ENCODE assay signal across 8 mouse cellular contexts in genomic region chr13:44833353-44833752, GRCm38 (mm10).
DNase-seq lines count a peak whose midpoint lies in the region; ATAC-seq and TF ChIP-seq lines count a peak whose summit lies in the region.

No protein-coding gene starts in this region.

- H3K4me1 ChIP-seq in heart, postnatal 0 days (ENCODE audit: control insufficient read depth, insufficient read depth) = peaks cover 9% of the 10 kb centered on the region; the same call in 1 of the 2 replicates

- peak; percentile 4 to 36 for DNase-seq in adrenal gland, postnatal 36 days
- no peak for DNase-seq in adrenal gland, postnatal 25 days
- peak; percentile 36 for DNase-seq in ovary, postnatal 14 days (ENCODE audit: low spot score)
- no peak for DNase-seq in ovary, postnatal 10 days (ENCODE audit: low spot score)
- DNase-seq in cerebellum, adult 18-20 months = peak; percentile 66
- DNase-seq in heart, postnatal 0 days (ENCODE audit: low spot score) = peak; percentile 73
- DNase-seq in left cerebral cortex, postnatal 14 days (ENCODE audit: low spot score in 2 of 2) = peak; percentile 62 to 67
- peak; percentile 72 for DNase-seq in splenic B cell, adult 2 months (ENCODE audit: low read depth, low spot score)

- no peak overlapping the region for H3K9ac ChIP-seq in heart, postnatal 0 days (replicated peaks; ENCODE audit: low read depth, low read length)

- no peaks in the 10 kb centered on the region for H3K36me3 ChIP-seq in heart, postnatal 0 days (replicated peaks; ENCODE audit: control insufficient read depth, insufficient read depth, low read length)
- H3K36me3 ChIP-seq in splenic B cell, adult 2 months (ENCODE audit: control insufficient read depth, insufficient read depth, low read length, poor library complexity, severe bottlenecking) = no peaks in the 10 kb centered on the region

- peak; percentile 62 for ATAC-seq in heart, postnatal 0 days (ENCODE audit: insufficient read depth, low read depth)

- intact Hi-C loops in left cerebral cortex, postnatal 14 days (cut with DNase I) = loop anchor here (5.0 to 10.0 kb wide), 2 partner anchors 101 to 969 kb away; no protein-coding TSS in a partner anchor

- peak; percentile 88 for TF ChIP-seq CTCF in heart, postnatal 0 days (IDR thresholded peaks at IDR 0.05; ENCODE audit: low read depth)

- H3K27ac ChIP-seq in heart, postnatal 0 days (ENCODE audit: low read depth) = no peak overlapping the region

- H3K9me3 ChIP-seq in heart, postnatal 0 days (replicated peaks; ENCODE audit: control insufficient read depth, low read length) = no peaks in the 10 kb centered on the region

- no peak for TF ChIP-seq EP300 in heart, postnatal 0 days (IDR thresholded peaks at IDR 0.05; ENCODE audit: low read depth)

- H3K27me3 ChIP-seq in heart, postnatal 0 days (ENCODE audit: control insufficient read depth, insufficient read depth, low read length) = no peaks in the 10 kb centered on the region
- no peaks in the 10 kb centered on the region for H3K27me3 ChIP-seq in splenic B cell, adult 2 months (ENCODE audit: control insufficient read depth, insufficient read depth, low read length, poor library complexity, severe bottlenecking)

- H3K4me3 ChIP-seq in heart, postnatal 0 days (ENCODE audit: low read depth, low read length) = no peak overlapping the region

- WGBS in heart, postnatal 0 days = 28% methylated on average over 3 of the region's 3 CpGs

- no peak overlapping the region for H3K4me2 ChIP-seq in heart, postnatal 0 days (ENCODE audit: low read depth, low read length)

Comparison
In these comparisons a context has a peak if more than half of its experiments do, and no peak if none do; other contexts are left out.
1. DNase-seq: peak in adrenal gland, postnatal 36 days (2 of 2), ovary, postnatal 14 days (single experiment), cerebellum, adult 18-20 months (2 of 2), heart, postnatal 0 days (single experiment), left cerebral cortex, postnatal 14 days (2 of 2) and splenic B cell, adult 2 months (single experiment); none in adrenal gland, postnatal 25 days (single experiment) and ovary, postnatal 10 days (single experiment).